Mouse (Mus musculus): ENCODE measurements around the gene Rogdi. TPM values are rescaled to one million over a fixed set of nuclear protein-coding genes. Genes with fewer than 3 reads are reported as not detected.

Gene Rogdi
- polyA plus RNA-seq, 2 experiments, result 50.1 to 64.5 TPM

DNA sequence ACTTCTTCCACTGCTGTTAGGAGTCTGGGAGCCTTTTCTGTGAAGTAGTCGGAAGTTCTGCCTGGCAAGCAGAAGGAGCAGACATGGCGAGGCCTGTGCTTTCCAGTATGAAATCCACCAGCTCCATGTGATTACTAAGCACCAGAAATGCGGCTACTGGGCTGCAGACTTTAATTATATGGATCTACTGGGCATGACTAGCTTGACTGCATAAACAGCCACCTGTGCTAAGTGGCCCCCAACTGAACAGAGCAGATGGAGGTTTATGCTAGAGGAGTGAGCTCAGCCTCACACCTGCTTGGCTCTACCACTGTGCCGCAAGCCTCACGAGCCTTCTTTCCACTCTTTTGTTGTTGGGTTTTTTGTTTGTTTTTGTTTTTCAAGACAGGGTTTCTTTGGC, 38.8 kb downstream of the Rogdi start:
- no peak for TF ChIP-seq POLR2A (IDR thresholded peaks at IDR 0.05; ENCODE audit: borderline replicate concordance, extremely low read depth, insufficient read depth, insufficient read length)
- Histone ChIP-seq H3K27ac (replicated peaks; ENCODE audit: low read depth, low read length) (no peak overlapping the region), H3K9me3 (ENCODE audit: control insufficient read depth, low read length) (no peaks in the 10 kb centered on the region), H3K27me3 (ENCODE audit: control insufficient read depth, insufficient read depth, low read length) (no peaks in the 10 kb centered on the region), H3K4me1 (ENCODE audit: control insufficient read depth, insufficient read depth, low read length) (no peaks in the 10 kb centered on the region), H3K9ac (ENCODE audit: low read depth, low read length, severe bottlenecking) (no peak overlapping the region), H3K4me3 (replicated peaks; ENCODE audit: low read length) (no peak overlapping the region), H3K4me2 (replicated peaks; ENCODE audit: low read depth, low read length, severe bottlenecking) (no peak overlapping the region), H3K36me3 (ENCODE audit: control insufficient read depth, insufficient read depth, low read length) (no peaks in the 10 kb centered on the region)
- 76% methylated on average over 5 of the region's 5 CpGs for WGBS
- no peak for DNase-seq (ENCODE audit: low spot score)
- ATAC-seq (ENCODE audit: low FRiP score, low read depth), result no peak

GRCm38 (mm10) chr16:4971626-4972025, 41.7 kb downstream of the Rogdi start:
- no peak for ATAC-seq (ENCODE audit: low FRiP score, low read depth)
- no peak overlapping the region for H3K4me2 ChIP-seq (replicated peaks; ENCODE audit: low read depth, low read length, severe bottlenecking)
- no peak overlapping the region for H3K27ac ChIP-seq (replicated peaks; ENCODE audit: low read depth, low read length)
- H3K9ac ChIP-seq (ENCODE audit: low read depth, low read length, severe bottlenecking), result no peak overlapping the region
- H3K27me3 ChIP-seq (ENCODE audit: control insufficient read depth, insufficient read depth, low read length), result no peaks in the 10 kb centered on the region
- no peak for TF ChIP-seq POLR2A (IDR thresholded peaks at IDR 0.05; ENCODE audit: borderline replicate concordance, extremely low read depth, insufficient read depth, insufficient read length)
- H3K4me3 ChIP-seq (replicated peaks; ENCODE audit: low read length), result no peak overlapping the region
- H3K4me1 ChIP-seq (ENCODE audit: control insufficient read depth, insufficient read depth, low read length), result no peaks in the 10 kb centered on the region
- H3K9me3 ChIP-seq (ENCODE audit: control insufficient read depth, low read length), result no peaks in the 10 kb centered on the region
- no peaks in the 10 kb centered on the region for H3K36me3 ChIP-seq (ENCODE audit: control insufficient read depth, insufficient read depth, low read length)
- no peak for DNase-seq (ENCODE audit: low spot score)
- 83% methylated on average over 4 of the region's 4 CpGs for WGBS

- no peak overlapping the region for H3K4me2 ChIP-seq (replicated peaks; ENCODE audit: low read depth, low read length, severe bottlenecking)
- no peak for ATAC-seq (ENCODE audit: low FRiP score, low read depth)
These were observed 44.1 kb downstream of the Rogdi start for GRCm38 (mm10) chr16:4969055-4969843.

DNA sequence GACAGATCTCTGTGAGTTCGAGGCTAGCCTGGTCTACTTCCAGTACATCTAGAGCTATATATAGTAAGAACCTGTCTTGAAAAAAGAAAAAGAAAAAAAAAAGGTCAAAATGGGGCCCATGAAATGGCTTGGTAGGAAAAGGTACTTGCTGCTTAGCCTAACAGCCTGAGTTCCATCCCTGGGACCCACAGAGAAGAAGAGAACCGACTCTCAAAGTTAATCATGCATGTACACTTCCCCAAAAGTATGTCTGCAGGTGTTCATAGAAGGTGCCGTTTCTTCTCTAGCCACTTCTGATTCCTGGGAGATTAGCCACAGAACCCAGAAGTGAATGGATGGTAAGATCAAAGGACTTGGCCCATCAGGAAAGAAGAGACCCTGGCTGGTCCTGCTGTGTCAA, 44.9 kb downstream of the Rogdi start:
- Histone ChIP-seq H3K9ac (ENCODE audit: low read depth, low read length, severe bottlenecking) (no peak overlapping the region), H3K4me1 (ENCODE audit: control insufficient read depth, insufficient read depth, low read length) (peaks cover 3% of the 10 kb centered on the region; the same call in 1 of the 2 replicates), H3K36me3 (ENCODE audit: control insufficient read depth, insufficient read depth, low read length) (no peaks in the 10 kb centered on the region), H3K27me3 (ENCODE audit: control insufficient read depth, insufficient read depth, low read length) (no peaks in the 10 kb centered on the region), H3K27ac (replicated peaks; ENCODE audit: low read depth, low read length) (no peak overlapping the region), H3K4me3 (replicated peaks; ENCODE audit: low read length) (no peak overlapping the region), H3K9me3 (ENCODE audit: control insufficient read depth, low read length) (no peaks in the 10 kb centered on the region), H3K4me2 (replicated peaks; ENCODE audit: low read depth, low read length, severe bottlenecking) (no peak overlapping the region)
- TF ChIP-seq POLR2A (IDR thresholded peaks at IDR 0.05; ENCODE audit: borderline replicate concordance, extremely low read depth, insufficient read depth, insufficient read length), result no peak
- 71% methylated on average over 3 of the region's 3 CpGs for whole genome bisulfite sequencing
- DNase-seq (ENCODE audit: low spot score) (no peak), ATAC-seq (ENCODE audit: low FRiP score, low read depth) (no peak)

More at GRCm38 (mm10) chr16:4969055-4969843, 44.1 kb downstream of the Rogdi start:
- no peak for TF ChIP-seq POLR2A (IDR thresholded peaks at IDR 0.05; ENCODE audit: borderline replicate concordance, extremely low read depth, insufficient read depth, insufficient read length)
- H3K36me3 ChIP-seq (ENCODE audit: control insufficient read depth, insufficient read depth, low read length), result no peaks in the 10 kb centered on the region
- WGBS, result 84% methylated on average over 5 of the region's 5 CpGs
- H3K9me3 ChIP-seq (ENCODE audit: control insufficient read depth, low read length), result no peaks in the 10 kb centered on the region
- no peak overlapping the region for H3K9ac ChIP-seq (ENCODE audit: low read depth, low read length, severe bottlenecking)
- no peak overlapping the region for H3K27ac ChIP-seq (replicated peaks; ENCODE audit: low read depth, low read length)
- H3K4me1 ChIP-seq (ENCODE audit: control insufficient read depth, insufficient read depth, low read length), result 0 out of 2 replicates have a peak, but pooled peaks cover 2% of the 10 kb centered on the region
- no peak overlapping the region for H3K4me3 ChIP-seq (replicated peaks; ENCODE audit: low read length)
- no peaks in the 10 kb centered on the region for H3K27me3 ChIP-seq (ENCODE audit: control insufficient read depth, insufficient read depth, low read length)
- DNase-seq (ENCODE audit: low spot score), result no peak

DNA sequence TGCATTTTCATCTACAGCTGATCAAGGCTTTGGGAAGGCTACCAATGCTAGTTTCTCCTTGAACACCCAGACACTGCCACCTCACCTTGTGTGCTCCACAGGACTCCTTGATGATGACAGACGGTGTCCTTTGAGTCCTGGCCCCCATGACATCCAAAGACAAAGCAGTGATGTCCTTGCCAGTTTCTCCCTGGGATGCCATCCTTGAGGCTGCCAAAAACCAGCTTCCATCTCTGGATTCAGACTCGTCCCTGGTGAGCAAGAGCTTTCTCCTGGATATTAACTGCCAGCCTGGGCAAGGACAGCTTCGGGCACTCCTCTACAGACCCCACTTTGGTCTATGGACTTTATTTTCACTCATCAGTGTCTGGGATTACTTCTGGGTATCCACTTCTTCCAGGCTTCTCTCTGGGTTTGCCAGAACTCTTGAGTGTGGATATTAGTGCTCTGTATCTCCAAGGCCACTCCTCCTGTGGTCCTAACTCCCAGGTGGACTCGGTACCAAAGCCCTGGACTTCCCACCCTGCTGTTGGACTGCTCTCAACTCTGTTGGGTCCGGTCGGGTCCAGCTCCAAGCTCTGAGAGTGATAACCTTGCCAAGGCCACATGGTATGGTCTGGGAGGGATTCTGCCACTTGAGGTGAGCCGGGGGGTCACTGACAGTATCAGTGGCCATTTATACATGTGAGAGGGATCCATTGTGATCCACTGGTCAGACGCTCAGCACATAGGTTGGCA, 47.8 kb downstream of the Rogdi start:
- no peak for TF ChIP-seq POLR2A (IDR thresholded peaks at IDR 0.05; ENCODE audit: borderline replicate concordance, extremely low read depth, insufficient read depth, insufficient read length)
- Histone ChIP-seq H3K9me3 (ENCODE audit: control insufficient read depth, low read length) (no peaks in the 10 kb centered on the region), H3K4me1 (ENCODE audit: control insufficient read depth, insufficient read depth, low read length) (peaks cover 9% of the 10 kb centered on the region), H3K36me3 (ENCODE audit: control insufficient read depth, insufficient read depth, low read length) (no peaks in the 10 kb centered on the region; the same call in 1 of the 2 replicates), H3K4me2 (replicated peaks; ENCODE audit: low read depth, low read length, severe bottlenecking) (no peak overlapping the region), H3K27me3 (ENCODE audit: control insufficient read depth, insufficient read depth, low read length) (no peaks in the 10 kb centered on the region), H3K27ac (replicated peaks; ENCODE audit: low read depth, low read length) (no peak overlapping the region), H3K4me3 (replicated peaks; ENCODE audit: low read length) (no peak overlapping the region), H3K9ac (ENCODE audit: low read depth, low read length, severe bottlenecking) (no peak overlapping the region)
- ATAC-seq (ENCODE audit: low FRiP score, low read depth) (no peak), DNase-seq (ENCODE audit: low spot score) (no peak)
- WGBS, result 86% methylated on average over 8 of the region's 8 CpGs
